Mouse (Mus musculus) liver, embryonic 14.5 days (tissue): ENCODE data around the gene Slbp. TPM values are rescaled to one million over a fixed set of nuclear protein-coding genes. Genes with fewer than 3 reads are reported as not detected.
A peak's percentile ranks its signal among the peaks of the same experiment; 100 is the strongest.

ENCODE experiments used
- ATAC-seq: fragments of 200-750 bp; cut with Nextera tagmentation; 2 replicates; pipeline ENCODE4 v1.8.0; 2017; ENCODE audit warnings: moderate number of reproducible peaks, mild to moderate bottlenecking, moderate library complexity; ENCODE audit not compliant: insufficient read depth
- DNase-seq, 3 experiments: peaks; one replicate each; pipeline ENCODE4 v3.0.0-alpha.2; 2012 to 2013; ENCODE audit warnings: low read depth in 3 of 3, low spot score in 3 of 3
- H3K27ac ChIP-seq: fragments of 300-500 bp; sonication (generic); 2 replicates; pipeline ENCODE4 v1.5.1; 2014; ENCODE audit warnings: moderate library complexity, mild to moderate bottlenecking, control low read depth, inconsistent platforms
- H3K27me3 ChIP-seq: fragments of 300-500 bp; sonication (generic); 2 replicates; pipeline ENCODE4 v1.6.1; 2014; ENCODE audit warnings: mild to moderate bottlenecking, low read length, moderate library complexity; ENCODE audit not compliant: control insufficient read depth, insufficient read depth
- H3K36me3 ChIP-seq: fragments of 300-500 bp; sonication (generic); replicated peaks from 2 replicates; pipeline ENCODE4 v1.6.1; 2014; ENCODE audit warnings: low read depth; ENCODE audit not compliant: control insufficient read depth, insufficient read depth
- H3K4me1 ChIP-seq, 2 experiments: fragments of 200-500 bp in 1 of 2; fragments of 300-500 bp in 1 of 2; sonication (generic) in 1 of 2; replicated peaks; 2 replicates each; pipeline ENCODE4 v1.6.1; 2012 to 2014; ENCODE audit warnings: antibody characterized with exemption in 1 of 2, inconsistent platforms in 1 of 2, low read length in 1 of 2; ENCODE audit not compliant: control insufficient read depth in 2 of 2, insufficient read depth in 2 of 2
- H3K4me2 ChIP-seq: fragments of 300-500 bp; sonication (generic); 2 replicates; pipeline ENCODE4 v1.6.1; 2014; ENCODE audit warnings: low read depth, mild to moderate bottlenecking, control low read depth, moderate library complexity
- H3K4me3 ChIP-seq, 2 experiments: fragments of 200-500 bp in 1 of 2; fragments of 300-500 bp in 1 of 2; sonication (generic) in 1 of 2; 2 replicates each; pipeline ENCODE4 v1.5.1; 2012 to 2014; ENCODE audit warnings: low read depth in 2 of 2, low read length in 2 of 2, mild to moderate bottlenecking in 2 of 2, control low read depth in 1 of 2, inconsistent platforms in 1 of 2, moderate library complexity in 1 of 2; ENCODE audit not compliant: insufficient read depth in 1 of 2
- H3K9ac ChIP-seq: fragments of 300-500 bp; sonication (generic); replicated peaks from 2 replicates; pipeline ENCODE4 v1.6.1; 2014; ENCODE audit warnings: mild to moderate bottlenecking, control low read depth, moderate library complexity
- H3K9me3 ChIP-seq: fragments of 300-500 bp; sonication (generic); 2 replicates; pipeline ENCODE4 v1.6.1; 2016; ENCODE audit warnings: low read length, mixed read lengths; ENCODE audit not compliant: control insufficient read depth
- CTCF ChIP-seq: IDR thresholded peaks from 2 replicates; pipeline ENCODE4 v1.5.1; 2016; ENCODE audit warnings: antibody characterized with exemption, low read depth, control low read depth
- EP300 ChIP-seq: IDR thresholded peaks from 2 replicates; pipeline ENCODE4 v1.6.1; 2016; ENCODE audit warnings: antibody characterized with exemption, low read depth
- WGBS: fragments of 180-500 bp; shearing (Covaris S2); extraction: QIAGEN DNeasy Blood & Tissue Kit; methylation state at CpG from one replicate; pipeline ENCODE4 v1.1.7; 2014; ENCODE audit not compliant: insufficient replicate concordance; 5-methylcytosine and 5-hydroxymethylcytosine counted together
- polyA plus RNA-seq, 2 experiments: library from polyadenylated mRNA; depleted of rRNA in 1 of 2; stranded (reverse) in 1 of 2; unstranded in 1 of 2; fragments of >200 nt; fragmentation: Nextera tagmentation in 1 of 2; extraction: Ambion mirVana in 1 of 2; gene quantifications; 2 replicates each; pipeline versions ENCODE4 v1.2.1 to v1.2.3; 2012 to 2014

Slbp gene
- polyA plus RNA-seq, 2 experiments: 155 to 290 TPM

DNA sequence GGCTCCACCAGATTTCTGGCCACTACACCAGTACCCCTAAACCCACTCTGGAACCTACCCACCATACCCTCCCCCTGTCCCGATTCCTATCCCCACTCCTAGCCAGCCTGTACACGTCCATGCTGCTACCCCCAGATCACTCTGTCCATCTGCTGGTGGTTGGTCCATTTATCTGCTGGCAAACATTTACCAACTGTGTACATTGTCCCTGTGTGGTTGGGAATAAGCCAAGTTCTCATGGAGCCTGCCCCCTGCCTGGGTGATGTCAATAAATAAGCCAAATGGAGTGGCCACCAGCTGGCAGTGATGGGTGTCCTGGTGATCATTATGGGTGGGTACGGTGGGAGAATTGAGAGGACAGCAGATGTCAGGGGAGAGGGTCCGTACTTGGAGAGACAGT is 34.8 kb upstream of the Slbp start:
- H3K36me3 ChIP-seq: no peaks in the 10 kb centered on the region
- DNase-seq (peak in 1 of 3 experiments; percentile 22), ATAC-seq (peak; percentile 36; the same call in 1 of the 2 replicates)
- no peaks in the 10 kb centered on the region for H3K9me3 ChIP-seq
- peaks cover 0 to 21% of the 10 kb centered on the region in 2 experiments; a peak in 2 of 4 replicates for H3K4me1 ChIP-seq
- no peak overlapping the region for H3K4me2 ChIP-seq
- H3K9ac ChIP-seq: no peak overlapping the region
- no peaks in the 10 kb centered on the region for H3K27me3 ChIP-seq
- H3K4me3 ChIP-seq: no peak overlapping the region
- H3K27ac ChIP-seq: no peak overlapping the region
- TF ChIP-seq CTCF (no peak), EP300 (no peak)
- WGBS: 44% methylated on average over 4 of the region's 4 CpGs

DNA sequence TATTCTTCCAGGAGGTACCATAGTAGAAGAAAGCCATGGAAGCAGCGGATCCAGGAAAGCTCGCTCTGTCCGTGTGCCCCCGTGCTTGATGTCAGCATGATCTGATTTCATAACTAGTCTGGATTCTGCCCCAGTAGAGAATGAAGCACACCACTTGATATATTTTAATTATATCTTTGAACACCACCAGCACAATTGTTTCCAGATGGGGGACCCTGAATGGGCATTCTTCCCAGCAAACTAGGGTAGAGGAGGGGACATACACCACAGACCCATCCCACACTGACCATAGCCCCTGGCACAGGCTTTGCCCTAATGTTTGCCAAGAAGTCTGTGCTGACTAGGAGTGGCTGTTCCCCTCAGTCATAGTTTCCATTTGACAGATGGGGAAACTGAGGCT is 32.6 kb upstream of the Slbp start:
- Histone ChIP-seq H3K27me3 (no peaks in the 10 kb centered on the region), H3K36me3 (no peaks in the 10 kb centered on the region), H3K4me3 (no peak overlapping the region), H3K27ac (no peak overlapping the region), H3K9ac (no peak overlapping the region), H3K9me3 (no peaks in the 10 kb centered on the region), H3K4me2 (no peak overlapping the region), H3K4me1 (peaks cover 0 to 32% of the 10 kb centered on the region in 2 experiments; a peak in 2 of 4 replicates)
- TF ChIP-seq CTCF (no peak), EP300 (no peak)
- ATAC-seq (no peak), DNase-seq (no peak)
- 89% methylated on average over 4 of the region's 4 CpGs for WGBS

DNA sequence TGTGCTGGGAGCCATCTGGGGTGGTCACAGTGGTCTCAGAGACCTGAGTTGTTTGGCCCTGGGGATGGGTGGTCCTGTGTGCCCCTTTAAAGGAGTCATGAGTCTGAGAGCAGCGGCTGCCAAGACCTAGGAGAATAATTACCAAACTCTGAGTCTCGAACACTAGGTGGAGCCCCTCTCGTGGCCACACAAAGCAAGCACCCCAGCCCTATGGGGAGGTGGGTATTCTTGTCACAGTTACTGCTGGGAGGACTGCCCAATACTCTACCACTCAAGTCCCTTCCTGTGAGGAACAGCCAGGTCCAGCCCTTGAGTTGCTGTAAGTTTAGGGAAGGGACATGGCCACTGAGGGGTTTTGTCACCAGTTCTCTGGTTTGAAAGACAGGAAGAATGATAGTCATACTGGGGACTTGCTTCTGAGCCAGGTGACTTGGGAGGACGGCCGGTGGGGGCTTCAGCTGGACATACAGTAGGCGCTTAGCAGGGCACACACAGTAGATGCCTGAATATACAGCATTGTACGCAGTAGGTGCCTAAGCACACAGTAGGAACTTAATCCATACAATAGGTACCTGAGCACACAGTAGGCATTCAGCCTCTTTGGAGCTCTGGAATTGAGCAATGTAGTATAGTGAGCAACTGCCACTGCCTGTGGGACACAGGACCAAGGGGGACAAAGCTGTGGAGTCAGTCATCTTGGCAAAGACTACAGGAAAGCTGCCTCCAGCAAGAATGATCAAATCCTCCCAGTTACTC is 31.7 kb upstream of the Slbp start:
- no peaks in the 10 kb centered on the region for H3K9me3 ChIP-seq
- H3K4me2 ChIP-seq: no peak overlapping the region
- H3K9ac ChIP-seq: no peak overlapping the region
- DNase-seq (no peak), ATAC-seq (no peak)
- WGBS: 37% methylated on average over 7 of the region's 7 CpGs
- H3K27me3 ChIP-seq: no peaks in the 10 kb centered on the region
- peaks cover 0 to 32% of the 10 kb centered on the region in 2 experiments; a peak in 2 of 4 replicates for H3K4me1 ChIP-seq
- H3K4me3 ChIP-seq: no peak overlapping the region
- no peak overlapping the region for H3K27ac ChIP-seq
- H3K36me3 ChIP-seq: no peaks in the 10 kb centered on the region
- TF ChIP-seq EP300 (no peak), CTCF (peak; percentile 68)

DNA sequence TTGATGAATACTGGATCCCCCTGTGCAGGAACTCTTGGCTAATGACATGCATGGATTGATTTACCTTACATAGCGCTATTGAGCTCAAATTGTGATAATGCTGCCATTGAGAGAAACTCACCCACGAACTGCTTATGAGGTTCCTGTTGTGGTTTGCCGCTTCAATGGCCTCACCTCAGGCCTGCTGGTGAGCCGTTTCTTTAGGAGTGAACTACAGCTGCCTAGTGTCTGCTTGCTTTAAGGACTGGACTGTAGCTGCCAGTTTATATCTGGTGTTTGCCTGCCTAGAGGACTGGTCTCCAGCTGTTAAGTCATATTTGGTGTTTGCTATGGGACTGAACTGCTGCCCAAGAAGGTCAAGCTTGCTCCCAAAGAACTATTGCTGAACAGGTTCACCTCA is 30.6 kb upstream of the Slbp start:
- Histone ChIP-seq H3K9me3 (no peaks in the 10 kb centered on the region), H3K27me3 (no peaks in the 10 kb centered on the region), H3K4me3 (no peak overlapping the region), H3K4me2 (no peak overlapping the region), H3K36me3 (no peaks in the 10 kb centered on the region), H3K4me1 (peaks cover 0 to 28% of the 10 kb centered on the region in 2 experiments; a peak in 2 of 4 replicates), H3K9ac (no peak overlapping the region), H3K27ac (no peak overlapping the region)
- WGBS: 40% methylated on average over 4 of the region's 4 CpGs
- TF ChIP-seq CTCF (no peak), EP300 (no peak)
- no peak for DNase-seq
- ATAC-seq: no peak

DNA sequence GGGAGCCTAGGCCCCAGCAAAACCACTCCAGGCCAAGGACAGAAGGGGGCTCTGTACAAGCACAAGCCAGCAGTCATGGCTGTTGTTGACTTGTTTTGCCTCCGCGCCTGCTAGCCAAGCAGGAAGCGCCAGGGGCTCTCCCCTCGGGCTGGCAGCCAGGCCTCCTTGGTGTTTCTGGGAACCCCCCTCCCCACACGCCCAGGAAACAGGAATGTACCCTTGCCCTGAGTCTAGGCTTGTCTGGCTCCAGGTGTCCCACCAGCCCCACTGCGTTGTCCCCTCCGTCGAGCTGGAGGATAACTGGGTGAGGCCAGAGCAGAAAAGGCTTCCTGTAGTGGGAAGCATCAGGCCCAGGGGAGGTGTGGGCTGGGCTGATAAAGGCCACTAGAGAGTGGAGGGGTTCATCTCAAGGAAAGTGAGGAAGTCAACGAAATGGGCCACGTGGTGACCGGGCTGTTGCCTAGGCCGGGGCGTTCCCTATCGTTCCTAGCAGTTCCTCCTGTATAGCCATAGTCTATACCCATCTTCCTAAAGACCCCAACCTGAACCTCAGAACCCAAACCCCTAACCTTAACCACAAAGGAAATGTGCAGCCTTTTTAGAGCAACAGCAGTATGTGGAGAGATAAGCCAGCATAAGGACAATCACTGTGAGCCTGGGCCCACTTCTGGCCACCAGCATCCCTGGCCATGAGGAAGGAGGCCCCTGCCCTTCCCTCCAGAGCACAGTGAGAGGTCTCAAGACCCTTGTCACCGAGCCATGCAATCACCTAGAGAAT is 29.4 kb upstream of the Slbp start:
- Histone ChIP-seq H3K36me3 (no peaks in the 10 kb centered on the region), H3K4me2 (0 out of 2 replicates have a peak overlapping the region, but pooled peaks have one; percentile 2), H3K9ac (peak overlapping the region; percentile 18; the same call in 1 of the 2 replicates), H3K27ac (no peak overlapping the region), H3K27me3 (no peaks in the 10 kb centered on the region), H3K4me1 (peaks cover 0 to 19% of the 10 kb centered on the region in 2 experiments; a peak in 2 of 4 replicates), H3K9me3 (no peaks in the 10 kb centered on the region), H3K4me3 (no peak overlapping the region)
- ATAC-seq (peak; percentile 80), DNase-seq (peak; percentile 23 to 46 (median 37))
- no peak for TF ChIP-seq CTCF
- 0 out of 2 replicates have a peak, but pooled peaks have one; percentile 4 for TF ChIP-seq EP300
- 9% methylated on average over 15 of the region's 15 CpGs for WGBS
